Mouse (Mus musculus): ENCODE measurements around the gene Hk1. TPM values are rescaled to one million over a fixed set of nuclear protein-coding genes. Genes with fewer than 3 reads are reported as not detected.
A peak's percentile ranks its signal among the peaks of the same experiment; 100 is the strongest.

The Hk1 gene
- total and polyA plus RNA-seq, 3 experiments = 192 to 740 (median 441) TPM

DNA sequence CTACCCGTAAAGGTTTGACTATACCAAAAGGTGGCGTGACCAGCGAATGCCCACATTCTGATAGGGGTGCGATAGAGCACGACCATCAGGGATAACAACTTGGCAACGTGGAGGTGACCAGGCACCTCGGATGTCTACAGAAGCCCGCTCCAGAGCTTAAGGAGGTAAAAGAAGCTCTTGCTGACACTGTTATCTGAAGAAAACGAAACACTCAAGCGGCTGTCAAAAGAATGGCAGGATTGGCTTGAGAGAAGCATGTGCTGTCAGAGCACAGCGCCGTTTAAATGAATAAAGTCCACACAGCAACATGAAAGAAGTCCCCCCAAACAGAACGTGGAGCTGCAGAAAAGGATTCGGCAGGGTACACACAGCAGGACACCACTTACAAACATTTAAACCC is 46.4 kb downstream of the Hk1 start:
- TF ChIP-seq GATA1 (IDR thresholded peaks at IDR 0.05; ENCODE audit: low read depth, low read length) (peak; percentile 41; the same call in 1 of the 2 replicates), MAZ (IDR thresholded peaks at IDR 0.05; ENCODE audit: low read depth, low read length) (no peak), MXI1 (IDR thresholded peaks at IDR 0.05; ENCODE audit: low read depth, low read length) (peak; percentile 86), MAX (IDR thresholded peaks at IDR 0.05; ENCODE audit: low read length) (0 out of 2 replicates have a peak, but pooled peaks have one; percentile 21), SIN3A (IDR thresholded peaks at IDR 0.05; ENCODE audit: low read length) (peak; percentile 55; the same call in 1 of the 2 replicates)
- Histone ChIP-seq H3K4me3 (ENCODE audit: control insufficient read depth in 1 of 2, insufficient read depth in 1 of 2, low read depth in 2 of 2, low read length in 2 of 2) (peak overlapping the region; percentile 25 to 55), H3K36me3 (ENCODE audit: control insufficient read depth in 1 of 2, insufficient read depth in 2 of 2, low read length in 2 of 2) (peaks cover 0 to 48% of the 10 kb centered on the region in 2 experiments; a peak in 2 of 4 replicates), H3K4me1 (ENCODE audit: control insufficient read depth in 1 of 2, insufficient read depth in 2 of 2, low read length in 2 of 2) (peaks cover 16 to 61% of the 10 kb centered on the region in 2 experiments), H3K9me3 (replicated peaks; ENCODE audit: insufficient read depth, low read length) (no peaks in the 10 kb centered on the region), H3K9ac (ENCODE audit: control insufficient read depth, low read depth, low read length, poor library complexity, severe bottlenecking) (peak overlapping the region; percentile 73), H3K79me2 (ENCODE audit: control insufficient read depth, insufficient read depth, low read length, poor library complexity) (peaks cover 34% of the 10 kb centered on the region), H3K27me3 (ENCODE audit: control insufficient read depth in 1 of 2, insufficient read depth in 2 of 2, low read length in 2 of 2) (no peaks in the 10 kb centered on the region), H3K27ac (ENCODE audit: control insufficient read depth, low read depth, low read length) (peak overlapping the region; percentile 92)
- DNase-seq (ENCODE audit: low read depth, low spot score) = peak; percentile 74

DNA sequence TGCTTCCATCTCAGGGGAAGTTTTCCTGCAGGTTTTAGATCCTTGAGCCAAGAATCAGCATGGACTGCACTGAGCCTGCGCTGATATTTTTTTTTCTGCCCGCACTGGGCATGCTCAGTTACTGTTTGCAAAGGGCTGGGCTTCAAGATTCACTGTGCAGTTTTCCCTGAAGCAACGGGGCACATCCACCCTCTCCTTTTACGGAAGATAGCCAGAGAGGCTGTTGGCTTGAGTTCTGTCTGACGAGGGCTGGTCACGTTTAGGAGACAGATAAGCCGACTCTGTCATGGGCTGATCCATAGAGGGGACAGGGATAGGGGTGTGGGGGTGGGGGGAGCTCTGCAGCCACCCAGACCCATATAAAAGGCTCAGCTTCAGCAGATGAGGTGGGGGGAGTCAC is 47.2 kb downstream of the Hk1 start:
- H3K9ac ChIP-seq (ENCODE audit: control insufficient read depth, low read depth, low read length, poor library complexity, severe bottlenecking) = peak overlapping the region; percentile 73
- H3K79me2 ChIP-seq (ENCODE audit: control insufficient read depth, insufficient read depth, low read length, poor library complexity) = peaks cover 28% of the 10 kb centered on the region
- H3K36me3 ChIP-seq (ENCODE audit: control insufficient read depth in 1 of 2, insufficient read depth in 2 of 2, low read length in 2 of 2) = peaks cover 0 to 48% of the 10 kb centered on the region in 2 experiments; a peak in 2 of 4 replicates
- H3K27ac ChIP-seq (ENCODE audit: control insufficient read depth, low read depth, low read length) = peak overlapping the region; percentile 92
- H3K4me1 ChIP-seq (ENCODE audit: control insufficient read depth in 1 of 2, insufficient read depth in 2 of 2, low read length in 2 of 2) = peaks cover 18 to 56% of the 10 kb centered on the region in 2 experiments
- H3K27me3 ChIP-seq (ENCODE audit: control insufficient read depth in 1 of 2, insufficient read depth in 2 of 2, low read length in 2 of 2) = no peaks in the 10 kb centered on the region
- no peaks in the 10 kb centered on the region for H3K9me3 ChIP-seq (replicated peaks; ENCODE audit: insufficient read depth, low read length)
- DNase-seq (ENCODE audit: low read depth, low spot score) = peak; percentile 98
- H3K4me3 ChIP-seq (ENCODE audit: control insufficient read depth in 1 of 2, insufficient read depth in 1 of 2, low read depth in 2 of 2, low read length in 2 of 2) = peak overlapping the region; percentile 48 to 55
- TF ChIP-seq MAZ (IDR thresholded peaks at IDR 0.05; ENCODE audit: low read depth, low read length) (peak; percentile 87; the same call in 1 of the 2 replicates), MAX (IDR thresholded peaks at IDR 0.05; ENCODE audit: low read length) (peak; percentile 34), ZC3H11A (IDR thresholded peaks at IDR 0.05; ENCODE audit: low read depth, low read length) (no peak), POLR2AphosphoS2 (IDR thresholded peaks at IDR 0.05; ENCODE audit: low read length) (peak; percentile 62; the same call in 1 of the 2 replicates), POLR2A (IDR thresholded peaks at IDR 0.05; ENCODE audit: control insufficient read depth in 1 of 2, insufficient read depth in 1 of 2, low read depth in 1 of 2, low read length in 2 of 2, poor library complexity in 1 of 2) (peak; percentile 40 to 70; a peak in 3 of 4 replicates), SMC3 (IDR thresholded peaks at IDR 0.05; ENCODE audit: low read depth, low read length) (no peak), ELF1 (IDR thresholded peaks at IDR 0.05; ENCODE audit: low read depth, low read length) (peak; percentile 38; the same call in 1 of the 2 replicates), CTCF (IDR thresholded peaks at IDR 0.05 in 2 of 3, conservative IDR thresholded peaks at IDR 0.05 in 1 of 3; ENCODE audit: control insufficient read depth in 1 of 3, insufficient read depth in 1 of 3, low read depth in 2 of 3, low read length in 3 of 3, poor library complexity in 1 of 3, severe bottlenecking in 1 of 3) (no peak), RCOR1 (IDR thresholded peaks at IDR 0.05; ENCODE audit: low read depth, low read length) (no peak; the same call in 1 of the 2 replicates), MAFK (IDR thresholded peaks at IDR 0.05; ENCODE audit: borderline replicate concordance, low read depth, low read length) (no peak), ETS1 (IDR thresholded peaks at IDR 0.05; ENCODE audit: low read depth, low read length) (peak; percentile 93), MYC (IDR thresholded peaks at IDR 0.05; ENCODE audit: low read depth, low read length) (peak; percentile 57), UBTF (IDR thresholded peaks at IDR 0.05; ENCODE audit: borderline replicate concordance, insufficient read depth, low read depth, low read length) (no peak), NRF1 (IDR thresholded peaks at IDR 0.05; ENCODE audit: insufficient read depth, low read depth, low read length, poor library complexity, severe bottlenecking) (peak; percentile 96), EP300 (IDR thresholded peaks at IDR 0.05; ENCODE audit: low read depth in 1 of 2, low read length in 2 of 2) (peak; percentile 7 to 83; a peak in 3 of 4 replicates), CHD1 (IDR thresholded peaks at IDR 0.05; ENCODE audit: low read depth, low read length) (0 out of 2 replicates have a peak, but pooled peaks have one; percentile 78), E2F4 (IDR thresholded peaks at IDR 0.05; ENCODE audit: borderline replicate concordance, low read depth, low read length) (no peak), USF1 (IDR thresholded peaks at IDR 0.05; ENCODE audit: low read depth, low read length) (no peak; the same call in 1 of the 2 replicates), MEF2A (IDR thresholded peaks at IDR 0.05; ENCODE audit: extremely low read depth, insufficient replicate concordance, low read depth, low read length, poor library complexity, severe bottlenecking) (no peak), BHLHE40 (IDR thresholded peaks at IDR 0.05; ENCODE audit: borderline replicate concordance, low read depth, low read length) (peak; percentile 100), CHD2 (IDR thresholded peaks at IDR 0.05; ENCODE audit: low read length) (no peak), JUND (IDR thresholded peaks at IDR 0.05; ENCODE audit: low read depth, low read length) (no peak), GABPA (IDR thresholded peaks at IDR 0.05; ENCODE audit: low read depth, low read length) (no peak), TBP (IDR thresholded peaks at IDR 0.05; ENCODE audit: low read depth, low read length) (peak; percentile 59; the same call in 1 of the 2 replicates), TCF12 (IDR thresholded peaks at IDR 0.05; ENCODE audit: low read depth, low read length) (peak; percentile 61), MYB (IDR thresholded peaks at IDR 0.05; ENCODE audit: low read depth, low read length) (peak; percentile 46; the same call in 1 of the 2 replicates), POLR2AphosphoS5 (IDR thresholded peaks at IDR 0.05; ENCODE audit: borderline replicate concordance, low read depth, low read length) (no peak), GATA1 (IDR thresholded peaks at IDR 0.05; ENCODE audit: low read depth, low read length) (peak; percentile 80)
